ENCODE assay signal across 21 mouse cellular contexts in the genomic region with DNA sequence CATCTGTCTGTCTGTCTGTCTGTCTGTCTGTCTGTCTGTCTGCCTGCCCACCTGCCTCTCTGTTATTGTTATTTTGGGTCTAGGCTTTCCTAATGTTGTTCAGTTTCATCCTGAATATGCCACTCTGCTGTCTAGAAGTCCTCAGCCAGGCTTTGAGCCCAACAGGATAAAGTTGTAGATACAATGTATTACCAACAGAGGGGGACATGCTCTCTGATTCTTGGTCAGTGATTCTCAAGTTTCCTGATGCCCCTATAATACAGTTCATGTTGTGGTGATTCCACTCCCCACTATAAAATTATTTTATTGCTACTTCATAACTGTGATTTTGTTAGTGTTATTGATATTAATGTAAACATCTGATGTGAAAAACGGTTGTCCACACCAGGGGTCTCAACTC. TPM values are rescaled to one million over a fixed set of nuclear protein-coding genes. Genes with fewer than 3 reads are reported as not detected.
DNase-seq lines count a peak whose midpoint lies in the region; TF ChIP-seq lines count a peak whose summit lies in the region.
"Had no signal": no experiment of that assay in that cellular context is flagged by ENCODE, and none has a peak within 500 bp of the region (broad histone marks: within the 10 kb centered on the region; RNA-seq: fewer than 3 reads in every experiment).

No protein-coding gene starts in this region.

- no peak for TF ChIP-seq EP300 in ES-Bruce4 (IDR thresholded peaks at IDR 0.05; ENCODE audit: insufficient read depth, low read depth, low read length)

- H3K27ac ChIP-seq in left cerebral cortex, adult 2 months, result no peak overlapping the region
- no peak overlapping the region for H3K27ac ChIP-seq in ES-Bruce4 (ENCODE audit: insufficient read depth, low read length)
- H3K27ac ChIP-seq: forebrain, embryonic 12.5 days; lung, embryonic 15.5 days had no signal

- no peak overlapping the region for H3K9ac ChIP-seq in ES-Bruce4 (ENCODE audit: low read depth, poor library complexity, severe bottlenecking)
- H3K9ac ChIP-seq: forebrain, embryonic 12.5 days; lung, embryonic 15.5 days had no signal

- no peak overlapping the region for H3K4me3 ChIP-seq in left cerebral cortex, adult 2 months
- H3K4me3 ChIP-seq in ES-Bruce4 (ENCODE audit: low read depth, low read length), result no peak overlapping the region
- H3K4me3 ChIP-seq: forebrain, embryonic 12.5 days; lung, embryonic 15.5 days; megakaryocyte, embryonic 14.5 days; myocyte had no signal

- DNase-seq in left cerebral cortex, adult 2 months (ENCODE audit: extremely low spot score in 1 of 2, low spot score in 2 of 2), result no peak
- DNase-seq in left cerebral cortex, postnatal 4 days, result no peak
- DNase-seq in A20 (ENCODE audit: low read depth, low spot score), result peak; percentile 23
- DNase-seq in embryo, embryonic 10.5 days (ENCODE audit: low spot score), result peak; percentile 8
- DNase-seq in adrenal gland, postnatal 36 days, result no peak
- no peak for DNase-seq in gastrocnemius, postnatal 25 days
- DNase-seq: cerebellum, adult 9-11 months; heart, postnatal 36 days; kidney, postnatal 10 days; right cerebral cortex, postnatal 25 days; thymus, adult 18-20 months had no signal

- H3K36me3 ChIP-seq in ES-Bruce4 (ENCODE audit: control insufficient read depth, insufficient read depth, low read length, poor library complexity, severe bottlenecking), result no peaks in the 10 kb centered on the region
- H3K36me3 ChIP-seq: forebrain, embryonic 12.5 days; G1E; lung, embryonic 15.5 days had no signal

- no peaks in the 10 kb centered on the region for H3K4me1 ChIP-seq in ES-Bruce4 (ENCODE audit: control insufficient read depth, insufficient read depth, low read length)
- H3K4me1 ChIP-seq: forebrain, embryonic 12.5 days; lung, embryonic 15.5 days; megakaryocyte, embryonic 14.5 days had no signal

- TF ChIP-seq POLR2A in ES-Bruce4 (IDR thresholded peaks at IDR 0.05; ENCODE audit: insufficient read depth, low read length), result no peak

- H3K27me3 ChIP-seq in ES-Bruce4 (ENCODE audit: control insufficient read depth, insufficient read depth, low read length, poor library complexity, severe bottlenecking), result no peaks in the 10 kb centered on the region
- H3K27me3 ChIP-seq: forebrain, embryonic 12.5 days; lung, embryonic 15.5 days; megakaryocyte, embryonic 14.5 days had no signal

- peak; percentile 41 for TF ChIP-seq CTCF in left cerebral cortex, adult 2 months (IDR thresholded peaks at IDR 0.05)
- peak; percentile 3 for TF ChIP-seq CTCF in ES-Bruce4 (IDR thresholded peaks at IDR 0.05; ENCODE audit: low read depth, low read length)

- intact Hi-C loops in left cerebral cortex, adult 2 months (cut with DNase I), result no loop called here
- intact Hi-C loops in left cerebral cortex, postnatal 4 days (cut with DNase I), result no loop called here

- H3K9me3 ChIP-seq in ES-Bruce4 (replicated peaks; ENCODE audit: control insufficient read depth, insufficient read depth, low read length, poor library complexity, severe bottlenecking), result 0 out of 2 replicates have a peak, but pooled peaks cover 2% of the 10 kb centered on the region
- H3K9me3 ChIP-seq: G1E; lung, embryonic 15.5 days; megakaryocyte, embryonic 14.5 days had no signal

RNA-seq across cellular contexts. Expression of a gene that starts 1.9 kb away (rescaled TPM):
- not detected for total RNA-seq in left cerebral cortex, adult 2 months (2021)
- total RNA-seq in left cerebral cortex, postnatal 4 days (2021), result not detected
- not detected in 2 replicates for polyA plus RNA-seq in ES-Bruce4 (2011; ENCODE audit: insufficient read depth, insufficient read length, low read depth, missing spikeins)
- not detected for total RNA-seq in adrenal gland, postnatal 36 days (2021)
- total RNA-seq in gastrocnemius, postnatal 25 days (2021), result not detected
- total RNA-seq: adrenal gland, adult 18-20 months; G1E; heart, postnatal 36 days; layer of hippocampus, postnatal 10 days had no signal
- polyA plus RNA-seq: forebrain, embryonic 12.5 days; G1E; limb, embryonic 11.5 days; lung, embryonic 15.5 days; myocyte had no signal

RNA-seq across cellular contexts. Expression of a gene that starts 9.0 kb away (rescaled TPM):
- not detected for total RNA-seq in left cerebral cortex, adult 2 months (2021)
- total RNA-seq in left cerebral cortex, postnatal 4 days (2021), result not detected
- 0.12 TPM in 1 of 2 replicates, not detected in the other for polyA plus RNA-seq in ES-Bruce4 (2011; ENCODE audit: insufficient read depth, insufficient read length, low read depth, missing spikeins)
- total RNA-seq in adrenal gland, postnatal 36 days (2021), result not detected
- total RNA-seq in gastrocnemius, postnatal 25 days (2021), result not detected
- total RNA-seq: adrenal gland, adult 18-20 months; heart, postnatal 36 days; layer of hippocampus, postnatal 10 days had no signal
- polyA plus RNA-seq: embryonic facial prominence, embryonic 14.5 days; forebrain, embryonic 12.5 days; G1E; limb, embryonic 11.5 days; lung, embryonic 15.5 days; myocyte had no signal

RNA-seq across cellular contexts. Expression of a gene that starts 15.3 kb away (rescaled TPM):
- total RNA-seq in left cerebral cortex, adult 2 months (2021), result not detected
- not detected for total RNA-seq in left cerebral cortex, postnatal 4 days (2021)
- polyA plus RNA-seq in ES-Bruce4 (2011; ENCODE audit: insufficient read depth, insufficient read length, low read depth, missing spikeins), result not detected in 2 replicates
- total RNA-seq in adrenal gland, postnatal 36 days (2021), result not detected
- total RNA-seq in gastrocnemius, postnatal 25 days (2021), result not detected
- total RNA-seq: adrenal gland, adult 18-20 months; heart, postnatal 36 days; layer of hippocampus, postnatal 10 days had no signal
- polyA plus RNA-seq: embryonic facial prominence, embryonic 14.5 days; forebrain, embryonic 12.5 days; G1E; limb, embryonic 11.5 days; lung, embryonic 15.5 days; myocyte had no signal

RNA-seq across cellular contexts. Expression of a gene that starts 21.1 kb away (rescaled TPM):
- total RNA-seq in left cerebral cortex, adult 2 months (2021), result not detected
- not detected for total RNA-seq in left cerebral cortex, postnatal 4 days (2021)
- polyA plus RNA-seq in ES-Bruce4 (2011; ENCODE audit: insufficient read depth, insufficient read length, low read depth, missing spikeins), result 0.37 TPM in 1 of 2 replicates, not detected in the other
- total RNA-seq in adrenal gland, postnatal 36 days (2021), result not detected
- not detected for total RNA-seq in gastrocnemius, postnatal 25 days (2021)
- total RNA-seq: adrenal gland, adult 18-20 months; heart, postnatal 36 days; layer of hippocampus, postnatal 10 days had no signal
- polyA plus RNA-seq: forebrain, embryonic 12.5 days; G1E; limb, embryonic 11.5 days; lung, embryonic 15.5 days; myocyte had no signal

RNA-seq across cellular contexts. Expression of a gene that starts 28.2 kb away (rescaled TPM):
- not detected for total RNA-seq in left cerebral cortex, adult 2 months (2021)
- total RNA-seq in left cerebral cortex, postnatal 4 days (2021), result not detected
- polyA plus RNA-seq in ES-Bruce4 (2011; ENCODE audit: insufficient read depth, insufficient read length, low read depth, missing spikeins), result 56.7 and 70.8 TPM in 2 replicates
- total RNA-seq in adrenal gland, postnatal 36 days (2021), result under 1 TPM in 1 of 2 experiments, not detected in 1; 0.56 TPM
- not detected for total RNA-seq in gastrocnemius, postnatal 25 days (2021)
- total RNA-seq: G1E; heart, postnatal 36 days; layer of hippocampus, postnatal 10 days had no signal
- polyA plus RNA-seq: embryonic facial prominence, embryonic 14.5 days; forebrain, embryonic 12.5 days; G1E; limb, embryonic 11.5 days; myocyte had no signal

Comparison
In these comparisons a context has a peak if more than half of its experiments do, and no peak if none do; other contexts are left out.
1. DNase-seq: peak in A20 (single experiment) and embryo, embryonic 10.5 days (single experiment); none in left cerebral cortex, adult 2 months (0 of 2), left cerebral cortex, postnatal 4 days (single experiment), adrenal gland, postnatal 36 days (0 of 2) and gastrocnemius, postnatal 25 days (single experiment).